Mouse (Mus musculus): ENCODE measurements at regions not wholly inside any gene's neighbourhood (a gene's known extent, or its start where the extent isn't known, plus 50 kb on each side); places are given as distances from the start of the nearest gene placed in this dataset.

DNA sequence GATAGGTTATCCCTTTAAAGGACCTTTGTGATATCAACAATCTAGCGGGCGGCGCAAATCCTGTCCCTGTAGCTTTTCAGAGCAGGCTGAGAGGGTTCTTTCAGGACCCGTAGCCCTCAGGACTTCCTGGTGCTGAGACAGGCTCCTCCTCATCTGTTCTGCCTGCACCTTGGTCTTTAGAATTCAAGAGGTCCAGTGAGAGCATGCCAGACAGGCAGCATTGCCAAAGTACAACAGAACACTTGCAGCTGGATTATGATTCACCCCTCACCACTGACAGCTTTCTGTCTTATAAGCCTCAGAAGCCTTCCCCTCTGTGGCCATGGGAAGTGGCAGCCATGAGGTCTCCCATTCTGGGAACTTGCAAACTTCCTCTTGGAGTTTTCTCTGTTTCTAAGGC, 216.0 kb upstream of the Irx2 start:
- no peak for TF ChIP-seq CTCF (IDR thresholded peaks at IDR 0.05; ENCODE audit: low read depth)
- no peak for TF ChIP-seq EP300 (IDR thresholded peaks at IDR 0.05; ENCODE audit: low read depth)

Data from liver, postnatal 0 days (tissue).